In the genomic region with DNA sequence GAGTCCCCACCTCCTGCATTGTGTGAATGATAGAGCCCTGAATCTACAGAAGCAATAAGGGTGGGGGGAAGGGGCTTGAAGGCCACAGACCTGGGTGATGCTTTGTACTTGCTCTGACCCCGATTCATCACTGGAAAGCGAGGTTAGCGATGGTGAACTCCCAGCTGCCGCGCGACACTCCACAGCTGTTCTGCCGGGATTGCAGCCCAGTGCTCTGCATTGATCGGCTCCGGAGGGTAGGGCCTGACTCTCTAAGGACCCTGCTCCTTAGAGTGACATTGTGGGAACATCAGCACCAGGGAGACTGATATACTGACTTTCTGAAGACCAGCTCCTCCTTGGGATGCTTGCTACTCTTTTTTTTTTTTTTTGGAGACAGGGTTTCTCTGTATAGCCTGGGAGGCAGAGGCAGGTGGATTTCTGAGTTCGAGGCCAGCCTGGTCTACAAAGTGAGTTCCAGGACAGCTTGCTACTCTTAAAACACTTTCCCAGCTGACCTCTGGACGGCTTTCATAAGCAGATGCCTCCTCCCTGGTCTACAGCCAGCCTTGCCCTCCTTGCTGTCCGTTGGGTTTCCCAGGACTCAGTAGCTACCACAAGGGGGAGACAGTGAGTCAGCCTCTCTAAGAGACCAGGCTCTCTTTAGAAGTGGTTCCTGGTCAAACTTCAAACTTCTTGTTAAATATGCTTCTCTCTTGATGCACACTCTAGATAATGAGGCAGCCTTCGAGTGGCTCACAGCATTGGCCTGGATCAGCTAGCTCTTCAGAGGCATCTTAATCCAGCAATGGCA, we compare ENCODE assay signal across 8 mouse cellular contexts. TPM values are rescaled to one million over a fixed set of nuclear protein-coding genes. Genes with fewer than 3 reads are reported as not detected.
A peak's percentile ranks its signal among the peaks of the same experiment; 100 is the strongest.
DNase-seq lines count a peak whose midpoint lies in the region; ATAC-seq and TF ChIP-seq lines count a peak whose summit lies in the region.

No protein-coding gene starts in this region.

- 48% methylated on average over 13 of the region's 13 CpGs for WGBS in intestine, postnatal 0 days
- WGBS in intestine, embryonic 16.5 days, result 52% methylated on average over 13 of the region's 13 CpGs
- 58% methylated on average over 13 of the region's 13 CpGs for WGBS in heart, postnatal 0 days

- H3K4me1 ChIP-seq in intestine, postnatal 0 days (replicated peaks; ENCODE audit: control insufficient read depth, insufficient read depth, low read length), result no peaks in the 10 kb centered on the region
- H3K4me1 ChIP-seq in intestine, embryonic 16.5 days (ENCODE audit: control insufficient read depth, insufficient read depth, low read length), result no peaks in the 10 kb centered on the region
- H3K4me1 ChIP-seq in heart, postnatal 0 days (ENCODE audit: control insufficient read depth, insufficient read depth), result peaks cover 6% of the 10 kb centered on the region; the same call in 1 of the 2 replicates

- peak; percentile 84 for DNase-seq in adipocyte (ENCODE audit: low spot score)
- DNase-seq in heart, postnatal 0 days (ENCODE audit: low spot score), result peak; percentile 79
- peak; percentile 60 to 64 for DNase-seq in layer of hippocampus, postnatal 10 days (ENCODE audit: low spot score in 2 of 2)
- peak; percentile 45 for DNase-seq in telencephalon, adult 2 months (ENCODE audit: low read depth, low spot score)

- no peaks in the 10 kb centered on the region for H3K9me3 ChIP-seq in intestine, postnatal 0 days (ENCODE audit: control insufficient read depth)
- H3K9me3 ChIP-seq in intestine, embryonic 16.5 days (ENCODE audit: control insufficient read depth, low read length), result no peaks in the 10 kb centered on the region
- no peaks in the 10 kb centered on the region for H3K9me3 ChIP-seq in heart, postnatal 0 days (replicated peaks; ENCODE audit: control insufficient read depth, low read length)

- H3K27ac ChIP-seq in intestine, postnatal 0 days (ENCODE audit: low read depth, low read length), result no peak overlapping the region
- H3K27ac ChIP-seq in intestine, embryonic 16.5 days (ENCODE audit: low read length), result no peak overlapping the region
- no peak overlapping the region for H3K27ac ChIP-seq in heart, postnatal 0 days (ENCODE audit: low read depth)

- TF ChIP-seq EP300 in heart, postnatal 0 days (IDR thresholded peaks at IDR 0.05; ENCODE audit: low read depth), result no peak

- ATAC-seq in intestine, postnatal 0 days, result no peak
- ATAC-seq in intestine, embryonic 16.5 days, result no peak
- peak; percentile 73 for ATAC-seq in common myeloid progenitor, adult 5-6 weeks (replicated peaks; ENCODE audit: low read depth, poor library complexity, severe bottlenecking)
- peak; percentile 64; the same call in 1 of the 2 replicates for ATAC-seq in heart, postnatal 0 days (ENCODE audit: insufficient read depth, low read depth)
- peak; percentile 85 for ATAC-seq in megakaryocyte progenitor cell, adult 5-6 weeks (replicated peaks; ENCODE audit: poor library complexity)

- H3K4me3 ChIP-seq in intestine, postnatal 0 days (ENCODE audit: low read depth, low read length), result no peak overlapping the region
- H3K4me3 ChIP-seq in intestine, embryonic 16.5 days (ENCODE audit: low read length), result no peak overlapping the region
- no peak overlapping the region for H3K4me3 ChIP-seq in heart, postnatal 0 days (ENCODE audit: low read depth, low read length)

- H3K36me3 ChIP-seq in intestine, postnatal 0 days (ENCODE audit: control insufficient read depth, insufficient read depth), result no peaks in the 10 kb centered on the region
- no peaks in the 10 kb centered on the region for H3K36me3 ChIP-seq in intestine, embryonic 16.5 days (ENCODE audit: control insufficient read depth, insufficient read depth, low read length)
- no peaks in the 10 kb centered on the region for H3K36me3 ChIP-seq in heart, postnatal 0 days (replicated peaks; ENCODE audit: control insufficient read depth, insufficient read depth, low read length)

- TF ChIP-seq CTCF in intestine, postnatal 0 days (IDR thresholded peaks at IDR 0.05; ENCODE audit: low read depth), result peak; percentile 94
- peak; percentile 93 for TF ChIP-seq CTCF in heart, postnatal 0 days (IDR thresholded peaks at IDR 0.05; ENCODE audit: low read depth)

- no peak overlapping the region for H3K9ac ChIP-seq in intestine, postnatal 0 days (ENCODE audit: low read depth, low read length)
- no peak overlapping the region for H3K9ac ChIP-seq in intestine, embryonic 16.5 days (ENCODE audit: low read depth, low read length)
- H3K9ac ChIP-seq in heart, postnatal 0 days (replicated peaks; ENCODE audit: low read depth, low read length), result no peak overlapping the region

- H3K27me3 ChIP-seq in intestine, postnatal 0 days (replicated peaks; ENCODE audit: control insufficient read depth, insufficient read depth, low read length), result no peaks in the 10 kb centered on the region
- H3K27me3 ChIP-seq in intestine, embryonic 16.5 days (replicated peaks; ENCODE audit: control insufficient read depth, insufficient read depth, low read length), result no peaks in the 10 kb centered on the region
- no peaks in the 10 kb centered on the region for H3K27me3 ChIP-seq in heart, postnatal 0 days (ENCODE audit: control insufficient read depth, insufficient read depth, low read length)

- H3K4me2 ChIP-seq in intestine, postnatal 0 days (replicated peaks; ENCODE audit: low read depth), result no peak overlapping the region
- no peak overlapping the region for H3K4me2 ChIP-seq in intestine, embryonic 16.5 days (ENCODE audit: low read depth, low read length)
- H3K4me2 ChIP-seq in heart, postnatal 0 days (ENCODE audit: low read depth, low read length), result no peak overlapping the region

RNA-seq across cellular contexts. Expression of gene Slc22a3, which starts 27.0 kb away (rescaled TPM):
- 0.20 and 0.22 TPM in 2 replicates for polyA plus RNA-seq in intestine, postnatal 0 days (2015; fragmentation: Nextera tagmentation; extraction: Ambion mirVana)
- 0.27 and 0.34 TPM in 2 replicates for polyA plus RNA-seq in intestine, embryonic 16.5 days (2015; fragmentation: Nextera tagmentation; extraction: Ambion mirVana)
- total RNA-seq in common myeloid progenitor, adult 5-6 weeks (2017), result 36.2 and 45.5 TPM in 2 replicates
- total RNA-seq in heart, postnatal 0 days (2014; rRNA removed; ENCODE audit: low replicate concordance), result 0.04 TPM in 2 replicates
- polyA plus RNA-seq in heart, postnatal 0 days (2015; fragmentation: Nextera tagmentation; extraction: Ambion mirVana), result 0.41 and 0.52 TPM in 2 replicates
- 1 to 10 TPM; 3.6 to 4.2 TPM for total RNA-seq in layer of hippocampus, postnatal 10 days (2021)
- total RNA-seq in megakaryocyte progenitor cell, adult 5-6 weeks (2015), result 4.0 and 7.7 TPM in 2 replicates
- total RNA-seq in megakaryocyte progenitor cell, adult 5-6 weeks (2017), result 3.6 and 4.8 TPM in 2 replicates

RNA-seq across cellular contexts. Expression of gene Slc22a2, which starts 49.4 kb away (rescaled TPM):
- polyA plus RNA-seq in intestine, postnatal 0 days (2015; fragmentation: Nextera tagmentation; extraction: Ambion mirVana), result not detected in 2 replicates
- not detected in 2 replicates for polyA plus RNA-seq in intestine, embryonic 16.5 days (2015; fragmentation: Nextera tagmentation; extraction: Ambion mirVana)
- not detected in 2 replicates for total RNA-seq in common myeloid progenitor, adult 5-6 weeks (2017)
- total RNA-seq in heart, postnatal 0 days (2014; rRNA removed; ENCODE audit: low replicate concordance), result not detected in 2 replicates
- not detected in 2 replicates for polyA plus RNA-seq in heart, postnatal 0 days (2015; fragmentation: Nextera tagmentation; extraction: Ambion mirVana)
- total RNA-seq in layer of hippocampus, postnatal 10 days (2021), result under 1 TPM; 0.27 to 0.65 TPM
- not detected in 2 replicates for total RNA-seq in megakaryocyte progenitor cell, adult 5-6 weeks (2015)
- total RNA-seq in megakaryocyte progenitor cell, adult 5-6 weeks (2017), result not detected in 2 replicates

Comparison
In these comparisons a context has a peak if more than half of its experiments do, and no peak if none do; other contexts are left out.
1. ATAC-seq: peak in common myeloid progenitor, adult 5-6 weeks (single experiment), heart, postnatal 0 days (single experiment) and megakaryocyte progenitor cell, adult 5-6 weeks (single experiment); none in intestine, postnatal 0 days (single experiment) and intestine, embryonic 16.5 days (single experiment).
2. Peak in every context shown above with its lines, with median percentiles within 50 percentile points of each other: DNase-seq.